ENCODE assay signal across 16 mouse cellular contexts in genomic region chr8:108908066-108908465, GRCm38 (mm10).
DNase-seq lines count a peak whose midpoint lies in the region; ATAC-seq lines count a peak whose summit lies in the region.
"Had no signal": no experiment of that assay in that cellular context is flagged by ENCODE, and none has a peak within 500 bp of the region (broad histone marks: within the 10 kb centered on the region; RNA-seq: fewer than 3 reads in every experiment).

No protein-coding gene starts in this region.

- no peak overlapping the region for H3K4me2 ChIP-seq in forebrain, embryonic 14.5 days (ENCODE audit: low read length)
- H3K4me2 ChIP-seq in hindbrain, embryonic 15.5 days = no peak overlapping the region
- H3K4me2 ChIP-seq in midbrain, embryonic 15.5 days = no peak overlapping the region
- H3K4me2 ChIP-seq in kidney, embryonic 14.5 days (replicated peaks; ENCODE audit: low read depth, low read length) = no peak overlapping the region
- H3K4me2 ChIP-seq: heart, embryonic 13.5 days; kidney, embryonic 15.5 days; liver, embryonic 12.5 days had no signal

- ATAC-seq in forebrain, embryonic 14.5 days = no peak
- no peak for ATAC-seq in hindbrain, embryonic 15.5 days (ENCODE audit: low FRiP score, low read depth)
- ATAC-seq in midbrain, embryonic 15.5 days (replicated peaks) = peak; percentile 57
- no peak for ATAC-seq in kidney, embryonic 14.5 days (ENCODE audit: low FRiP score, low TSS enrichment)
- ATAC-seq: liver, embryonic 12.5 days had no signal

- H3K27ac ChIP-seq in forebrain, embryonic 10.5 days = peak overlapping the region; percentile 60; the same call in 1 of the 2 replicates
- H3K27ac ChIP-seq in forebrain, embryonic 14.5 days (ENCODE audit: low read depth, low read length) = peak overlapping the region; percentile 81
- H3K27ac ChIP-seq in hindbrain, embryonic 15.5 days (replicated peaks) = peak overlapping the region; percentile 76
- H3K27ac ChIP-seq in midbrain, embryonic 15.5 days = peak overlapping the region; percentile 82
- no peak overlapping the region for H3K27ac ChIP-seq in kidney, embryonic 14.5 days (ENCODE audit: low read depth, low read length)
- H3K27ac ChIP-seq: heart, embryonic 13.5 days; kidney, embryonic 15.5 days; layer of hippocampus, adult 2 months; liver, embryonic 12.5 days had no signal

- DNase-seq in forebrain, embryonic 10.5 days (ENCODE audit: extremely low spot score, low spot score) = no peak
- DNase-seq in forebrain, embryonic 14.5 days (ENCODE audit: low spot score) = no peak
- no peak for DNase-seq in layer of hippocampus, postnatal 10 days (ENCODE audit: low spot score in 2 of 2)
- no peak for DNase-seq in spleen, postnatal 4 days (ENCODE audit: low spot score in 2 of 2)
- no peak for DNase-seq in left cerebral cortex, postnatal 4 days
- DNase-seq: adrenal gland, postnatal 14 days; cerebellum, adult 8-10 months; retina, postnatal 1 day had no signal

- H3K4me3 ChIP-seq in forebrain, embryonic 10.5 days = no peak overlapping the region
- no peak overlapping the region for H3K4me3 ChIP-seq in forebrain, embryonic 14.5 days (ENCODE audit: low read depth, low read length)
- no peak overlapping the region for H3K4me3 ChIP-seq in hindbrain, embryonic 15.5 days
- H3K4me3 ChIP-seq in midbrain, embryonic 15.5 days = no peak overlapping the region
- H3K4me3 ChIP-seq in kidney, embryonic 14.5 days (ENCODE audit: low read length) = no peak overlapping the region
- H3K4me3 ChIP-seq: erythroblast, embryonic 14.5 days; heart, embryonic 13.5 days; kidney, embryonic 15.5 days; layer of hippocampus, adult 2 months; liver, embryonic 12.5 days had no signal

- H3K36me3 ChIP-seq in forebrain, embryonic 10.5 days (replicated peaks) = 0 out of 2 replicates have a peak, but pooled peaks cover 8% of the 10 kb centered on the region
- no peaks in the 10 kb centered on the region for H3K36me3 ChIP-seq in forebrain, embryonic 14.5 days (ENCODE audit: control insufficient read depth, insufficient read depth, low read length)
- H3K36me3 ChIP-seq in hindbrain, embryonic 15.5 days = no peaks in the 10 kb centered on the region
- no peaks in the 10 kb centered on the region for H3K36me3 ChIP-seq in midbrain, embryonic 15.5 days (replicated peaks)
- H3K36me3 ChIP-seq in kidney, embryonic 14.5 days (ENCODE audit: control insufficient read depth, insufficient read depth, low read length) = no peaks in the 10 kb centered on the region
- H3K36me3 ChIP-seq: heart, embryonic 13.5 days; kidney, embryonic 15.5 days; liver, embryonic 12.5 days had no signal

- no peak overlapping the region for H3K9ac ChIP-seq in forebrain, embryonic 14.5 days (ENCODE audit: low read length)
- H3K9ac ChIP-seq in hindbrain, embryonic 15.5 days = no peak overlapping the region
- no peak overlapping the region for H3K9ac ChIP-seq in midbrain, embryonic 15.5 days
- no peak overlapping the region for H3K9ac ChIP-seq in kidney, embryonic 14.5 days (ENCODE audit: low read depth, low read length)
- H3K9ac ChIP-seq: heart, embryonic 13.5 days; kidney, embryonic 15.5 days; liver, embryonic 12.5 days had no signal

- peaks cover 30% of the 10 kb centered on the region for H3K27me3 ChIP-seq in forebrain, embryonic 10.5 days (ENCODE audit: poor library complexity, severe bottlenecking)
- H3K27me3 ChIP-seq in forebrain, embryonic 14.5 days (replicated peaks; ENCODE audit: control insufficient read depth, insufficient read depth, low read length) = no peaks in the 10 kb centered on the region
- H3K27me3 ChIP-seq in hindbrain, embryonic 15.5 days = no peaks in the 10 kb centered on the region
- no peaks in the 10 kb centered on the region for H3K27me3 ChIP-seq in midbrain, embryonic 15.5 days (replicated peaks)
- no peaks in the 10 kb centered on the region for H3K27me3 ChIP-seq in kidney, embryonic 14.5 days (ENCODE audit: control insufficient read depth, insufficient read depth, low read length)
- H3K27me3 ChIP-seq: heart, embryonic 13.5 days; kidney, embryonic 15.5 days; liver, embryonic 12.5 days had no signal

- H3K4me1 ChIP-seq in forebrain, embryonic 10.5 days = peaks cover 64% of the 10 kb centered on the region
- peaks cover 18% of the 10 kb centered on the region for H3K4me1 ChIP-seq in forebrain, embryonic 14.5 days (ENCODE audit: control insufficient read depth, insufficient read depth, low read length)
- peaks cover 61% of the 10 kb centered on the region for H3K4me1 ChIP-seq in hindbrain, embryonic 15.5 days (replicated peaks)
- peaks cover 73% of the 10 kb centered on the region for H3K4me1 ChIP-seq in midbrain, embryonic 15.5 days
- 0 out of 2 replicates have a peak, but pooled peaks cover 3% of the 10 kb centered on the region for H3K4me1 ChIP-seq in kidney, embryonic 14.5 days (ENCODE audit: control insufficient read depth, insufficient read depth, low read length)

- WGBS in forebrain, embryonic 10.5 days = 79% methylated on average over 9 of the region's 9 CpGs
- 70% methylated on average over 9 of the region's 9 CpGs for WGBS in forebrain, embryonic 14.5 days
- WGBS in hindbrain, embryonic 15.5 days = 58% methylated on average over 9 of the region's 9 CpGs
- WGBS in midbrain, embryonic 15.5 days = 36% methylated on average over 9 of the region's 9 CpGs
- 83% methylated on average over 9 of the region's 9 CpGs for WGBS in kidney, embryonic 14.5 days

- H3K9me3 ChIP-seq in forebrain, embryonic 10.5 days = no peaks in the 10 kb centered on the region
- H3K9me3 ChIP-seq in forebrain, embryonic 14.5 days (replicated peaks; ENCODE audit: control insufficient read depth, low read length) = no peaks in the 10 kb centered on the region
- no peaks in the 10 kb centered on the region for H3K9me3 ChIP-seq in hindbrain, embryonic 15.5 days
- H3K9me3 ChIP-seq in midbrain, embryonic 15.5 days = no peaks in the 10 kb centered on the region
- no peaks in the 10 kb centered on the region for H3K9me3 ChIP-seq in kidney, embryonic 14.5 days (ENCODE audit: control insufficient read depth, low read length)
- H3K9me3 ChIP-seq: heart, embryonic 13.5 days; kidney, embryonic 15.5 days; liver, embryonic 12.5 days had no signal

- intact Hi-C loops in left cerebral cortex, postnatal 4 days (cut with DNase I) = loop anchor here (10.0 kb wide), 1 partner anchor 183 kb away; no protein-coding TSS in a partner anchor
